Mouse (Mus musculus): ENCODE results near the gene Maea. TPM values are rescaled to one million over a fixed set of nuclear protein-coding genes. Genes with fewer than 3 reads are reported as not detected.

The Maea gene
- total and polyA plus RNA-seq, 2 experiments from 2014 or later: 101 to 124 TPM

- Histone ChIP-seq H3K9me3 (ENCODE audit: low read length) (no peaks in the 10 kb centered on the region), H3K27me3 (ENCODE audit: insufficient read depth, low read length) (no peaks in the 10 kb centered on the region), H3K27ac (ENCODE audit: low read depth, low read length) (no peak overlapping the region), H3K36me3 (ENCODE audit: insufficient read depth) (0 out of 2 replicates have a peak, but pooled peaks cover 4% of the 10 kb centered on the region), H3K4me3 (ENCODE audit: low read depth, low read length) (no peak overlapping the region), H3K4me1 (ENCODE audit: insufficient read depth) (no peaks in the 10 kb centered on the region), H3K9ac (no peak overlapping the region), H3K4me2 (ENCODE audit: low read depth) (no peak overlapping the region)
- no peak for TF ChIP-seq CTCF (IDR thresholded peaks at IDR 0.05; ENCODE audit: low read depth)
- ATAC-seq: no peak
- WGBS: 34% methylated on average over 12 of the region's 12 CpGs
- no peak for DNase-seq
These were observed 65.5 kb downstream of the Maea start for GRCm38 (mm10) chr5:33400819-33401218.

DNA sequence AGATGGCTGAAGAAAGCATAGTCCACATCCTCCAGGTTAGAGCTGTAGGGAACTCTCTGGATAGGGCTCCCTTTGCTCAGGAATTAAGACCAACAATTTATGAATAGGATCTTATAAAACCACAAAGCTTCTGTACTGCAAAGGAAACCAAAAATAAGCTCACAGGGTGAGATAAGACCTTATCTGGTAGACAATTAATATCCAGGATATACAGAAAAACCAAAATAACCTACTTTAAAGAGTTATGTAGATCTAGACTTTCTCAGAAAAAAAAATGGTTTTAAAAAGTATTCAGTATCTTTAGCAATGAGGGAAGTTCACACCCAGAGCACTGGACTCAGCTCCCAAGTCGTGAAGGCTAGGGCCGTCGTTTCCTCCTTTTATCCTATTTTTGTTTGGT is 85.0 kb downstream of the Maea start:
- DNase-seq (no peak), ATAC-seq (no peak)
- Histone ChIP-seq H3K4me1 (ENCODE audit: insufficient read depth) (no peaks in the 10 kb centered on the region), H3K36me3 (ENCODE audit: insufficient read depth) (no peaks in the 10 kb centered on the region), H3K9me3 (ENCODE audit: low read length) (no peaks in the 10 kb centered on the region), H3K9ac (no peak overlapping the region), H3K4me3 (ENCODE audit: low read depth, low read length) (no peak overlapping the region), H3K4me2 (ENCODE audit: low read depth) (no peak overlapping the region), H3K27me3 (ENCODE audit: insufficient read depth, low read length) (no peaks in the 10 kb centered on the region), H3K27ac (ENCODE audit: low read depth, low read length) (no peak overlapping the region)
- TF ChIP-seq CTCF (IDR thresholded peaks at IDR 0.05; ENCODE audit: low read depth): no peak
- WGBS: 71% methylated on average over 3 of the region's 3 CpGs

Other genes with a start within 250 kb of the Maea start
- 0.43 TPM in 1 of 2 replicates, not detected in the other for gene Slc5a1, start 231.3 kb upstream of the Maea start, total RNA-seq (2014; rRNA removed)
- 0.07 TPM in 1 of 2 replicates, not detected in the other for gene Slc5a1, start 231.3 kb upstream of the Maea start, polyA plus RNA-seq (2015; fragmentation: Nextera tagmentation; extraction: Ambion mirVana)
- gene Spon2, start 117.1 kb upstream of the Maea start, total RNA-seq (2014; rRNA removed): 4.3 and 5.1 TPM in 2 replicates
- 2.3 and 2.5 TPM in 2 replicates for gene Spon2, start 117.1 kb upstream of the Maea start, polyA plus RNA-seq (2015; fragmentation: Nextera tagmentation; extraction: Ambion mirVana)
- gene Ctbp1, start 60.5 kb upstream of the Maea start, total RNA-seq (2014; rRNA removed): 417 and 478 TPM in 2 replicates
- 350 and 388 TPM in 2 replicates for gene Ctbp1, start 60.5 kb upstream of the Maea start, polyA plus RNA-seq (2015; fragmentation: Nextera tagmentation; extraction: Ambion mirVana)
- gene Uvssa, start 43.0 kb downstream of the Maea start, total RNA-seq (2014; rRNA removed): 7.7 and 12.1 TPM in 2 replicates
- 4.3 and 6.0 TPM in 2 replicates for gene Uvssa, start 43.0 kb downstream of the Maea start, polyA plus RNA-seq (2015; fragmentation: Nextera tagmentation; extraction: Ambion mirVana)
- gene Nkx1-1, start 98.5 kb downstream of the Maea start, total RNA-seq (2014; rRNA removed): not detected in 2 replicates
- not detected in 2 replicates for gene Nkx1-1, start 98.5 kb downstream of the Maea start, polyA plus RNA-seq (2015; fragmentation: Nextera tagmentation; extraction: Ambion mirVana)

Measured in forebrain, postnatal 0 days (tissue).